Mouse (Mus musculus) brain, embryonic 14.5 days (tissue): ENCODE data around the gene Spem2.

ENCODE experiments used
- CTCF ChIP-seq: fragments of 200-500 bp; IDR thresholded peaks from 2 replicates; pipeline ENCODE4 v1.5.1; 2012; ENCODE audit warnings: inconsistent platforms, mild to moderate bottlenecking, moderate library complexity, borderline replicate concordance; ENCODE audit not compliant: insufficient read depth, insufficient read length; ENCODE audit errors: extremely low read depth
- POLR2A ChIP-seq: fragments of 200-500 bp; IDR thresholded peaks from 2 replicates; pipeline ENCODE4 v1.6.1; 2012; ENCODE audit warnings: mild to moderate bottlenecking, inconsistent platforms, borderline replicate concordance; ENCODE audit not compliant: poor library complexity, insufficient read depth, insufficient read length, severe bottlenecking; ENCODE audit errors: extremely low read depth

DNA sequence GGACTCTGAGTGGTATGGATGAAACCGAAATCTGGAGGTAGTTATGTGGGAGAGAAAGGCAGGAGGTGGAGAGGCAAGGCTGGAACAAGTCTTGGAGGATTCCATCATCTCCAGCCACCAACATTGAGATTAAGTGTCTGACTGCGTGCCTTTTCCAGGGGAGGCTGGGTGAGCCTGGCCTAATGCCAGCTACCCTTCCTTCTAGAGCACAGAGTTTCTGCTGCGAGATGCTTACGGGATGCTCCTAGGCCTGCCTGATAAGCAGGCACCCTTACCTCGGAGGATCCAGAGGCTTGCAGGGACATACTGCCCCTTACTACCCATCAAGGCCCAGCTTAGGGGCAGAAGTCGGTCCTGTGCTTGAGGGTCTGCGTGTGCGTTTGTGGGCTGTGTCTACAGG is 15.3 kb upstream of the Spem2 start:
- TF ChIP-seq CTCF, result no peak
- TF ChIP-seq POLR2A, result no peak
